Mouse (Mus musculus) embryonic fibroblast, embryonic 13.5 days (primary cell): ENCODE data around the gene Apc2.

ENCODE experiments used
- CTCF ChIP-seq: IDR thresholded peaks from 2 replicates; pipeline ENCODE4 v1.5.1; 2011; ENCODE audit warnings: mild to moderate bottlenecking, control low read depth, low read length, moderate library complexity, borderline replicate concordance; ENCODE audit not compliant: insufficient read depth
- POLR2A ChIP-seq: IDR thresholded peaks from 2 replicates; pipeline ENCODE4 v1.6.1; 2011; ENCODE audit warnings: low read depth, mild to moderate bottlenecking, control low read depth, low read length, moderate library complexity

- TF ChIP-seq CTCF (no peak), POLR2A (no peak)
These were observed 10.3 kb upstream of the Apc2 start for GRCm38 (mm10) chr10:80285222-80286070.
